34 mouse cellular contexts compared by ENCODE assay signal in the genomic region with DNA sequence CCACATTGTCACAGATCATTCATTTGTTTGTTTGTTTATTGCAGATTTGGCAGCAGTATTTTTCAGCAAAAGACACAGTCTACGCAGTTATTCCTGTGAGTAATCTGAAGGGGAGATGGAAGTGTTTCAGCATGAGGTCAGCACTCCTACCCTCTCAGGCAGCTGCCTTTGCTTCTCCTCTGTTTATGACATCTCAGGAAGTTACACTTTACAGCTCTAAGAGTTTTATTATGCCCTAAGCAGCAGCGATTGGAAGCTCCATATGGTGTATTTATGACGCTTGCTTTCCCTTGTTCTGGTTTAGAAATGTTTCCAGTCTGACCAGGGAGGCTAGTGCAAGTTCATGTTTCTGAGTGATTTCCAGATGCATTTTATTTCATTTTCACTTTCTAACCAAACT. TPM values are rescaled to one million over a fixed set of nuclear protein-coding genes. Genes with fewer than 3 reads are reported as not detected.
DNase-seq lines count a peak whose midpoint lies in the region; ATAC-seq and TF ChIP-seq lines count a peak whose summit lies in the region.
"Had no signal": no experiment of that assay in that cellular context is flagged by ENCODE, and none has a peak within 500 bp of the region (broad histone marks: within the 10 kb centered on the region; RNA-seq: fewer than 3 reads in every experiment).

No protein-coding gene starts in this region.

- no peak for ATAC-seq in kidney, postnatal 0 days (replicated peaks; ENCODE audit: low FRiP score, low read depth)
- no peak for ATAC-seq in kidney, embryonic 14.5 days (ENCODE audit: low FRiP score, low TSS enrichment)
- peak; percentile 81 for ATAC-seq in lung, embryonic 16.5 days (ENCODE audit: low read depth)
- peak; percentile 74 for ATAC-seq in limb, embryonic 12.5 days (ENCODE audit: insufficient number of reproducible peaks, insufficient read depth, low FRiP score, low TSS enrichment, low read depth)
- no peak for ATAC-seq in erythroid progenitor cell, adult 5-6 weeks (replicated peaks; ENCODE audit: low FRiP score, poor library complexity, severe bottlenecking)
- ATAC-seq: forebrain, postnatal 0 days; hindbrain, postnatal 0 days; Patski had no signal

- TF ChIP-seq CTCF in kidney, postnatal 0 days (IDR thresholded peaks at IDR 0.05; ENCODE audit: low read depth), result no peak

- H3K27me3 ChIP-seq in kidney, postnatal 0 days (ENCODE audit: insufficient read depth, low read length), result no peaks in the 10 kb centered on the region
- no peaks in the 10 kb centered on the region for H3K27me3 ChIP-seq in kidney, embryonic 14.5 days (ENCODE audit: control insufficient read depth, insufficient read depth, low read length)
- no peaks in the 10 kb centered on the region for H3K27me3 ChIP-seq in lung, embryonic 16.5 days (ENCODE audit: control insufficient read depth, insufficient read depth, low read depth, low read length)
- H3K27me3 ChIP-seq in limb, embryonic 12.5 days, result no peaks in the 10 kb centered on the region
- H3K27me3 ChIP-seq: forebrain, embryonic 12.5 days; hindbrain, embryonic 12.5 days; neural tube, embryonic 12.5 days; Patski had no signal

- peak; percentile 41 for DNase-seq in kidney, postnatal 0 days (ENCODE audit: low spot score)
- no peak for DNase-seq in lung, postnatal 36 days
- peak; percentile 23 for DNase-seq in forelimb bud, embryonic 11.5 days (ENCODE audit: low read depth, low spot score)
- no peak for DNase-seq in thymus, postnatal 14 days
- DNase-seq: adrenal gland, postnatal 25 days; cerebellum, adult 18-20 months; cerebellum, postnatal 14 days; forebrain, postnatal 0 days; gastrocnemius, postnatal 10 days; heart, postnatal 36 days; kidney, adult 18-20 months; kidney, postnatal 4 days; right cerebral cortex, adult 18-20 months; thymus, adult 18-20 months; thymus, postnatal 36 days had no signal

- H3K4me3 ChIP-seq in kidney, postnatal 0 days (replicated peaks; ENCODE audit: low read depth, low read length), result no peak overlapping the region
- H3K4me3 ChIP-seq in kidney, embryonic 14.5 days (ENCODE audit: low read length), result no peak overlapping the region
- H3K4me3 ChIP-seq in lung, embryonic 16.5 days (ENCODE audit: low read length), result no peak overlapping the region
- no peak overlapping the region for H3K4me3 ChIP-seq in limb, embryonic 12.5 days (replicated peaks)
- H3K4me3 ChIP-seq: erythroblast, embryonic 14.5 days; forebrain, embryonic 12.5 days; hindbrain, embryonic 12.5 days; midbrain, embryonic 10.5 days; myocyte; neural tube, embryonic 12.5 days had no signal

- no peak overlapping the region for H3K4me2 ChIP-seq in kidney, postnatal 0 days (ENCODE audit: low read length)
- H3K4me2 ChIP-seq in kidney, embryonic 14.5 days (replicated peaks; ENCODE audit: low read depth, low read length), result no peak overlapping the region
- H3K4me2 ChIP-seq in lung, embryonic 16.5 days (ENCODE audit: low read depth, low read length), result no peak overlapping the region
- no peak overlapping the region for H3K4me2 ChIP-seq in limb, embryonic 12.5 days
- H3K4me2 ChIP-seq: forebrain, embryonic 12.5 days; hindbrain, embryonic 12.5 days; neural tube, embryonic 12.5 days had no signal

- H3K9me3 ChIP-seq in kidney, postnatal 0 days (replicated peaks; ENCODE audit: low read length), result no peaks in the 10 kb centered on the region
- H3K9me3 ChIP-seq in kidney, embryonic 14.5 days (ENCODE audit: control insufficient read depth, low read length), result no peaks in the 10 kb centered on the region
- H3K9me3 ChIP-seq in lung, embryonic 16.5 days (ENCODE audit: control insufficient read depth, low read length), result no peaks in the 10 kb centered on the region
- no peaks in the 10 kb centered on the region for H3K9me3 ChIP-seq in limb, embryonic 12.5 days
- H3K9me3 ChIP-seq: forebrain, embryonic 12.5 days; G1E; hindbrain, embryonic 12.5 days; midbrain, embryonic 10.5 days; neural tube, embryonic 12.5 days had no signal

- H3K36me3 ChIP-seq in kidney, postnatal 0 days (ENCODE audit: insufficient read depth, low read length), result peaks cover 42% of the 10 kb centered on the region
- peaks cover 67% of the 10 kb centered on the region for H3K36me3 ChIP-seq in kidney, embryonic 14.5 days (ENCODE audit: control insufficient read depth, insufficient read depth, low read length)
- H3K36me3 ChIP-seq in lung, embryonic 16.5 days (ENCODE audit: control insufficient read depth, insufficient read depth, low read length), result peaks cover 16% of the 10 kb centered on the region
- H3K36me3 ChIP-seq in limb, embryonic 12.5 days, result peaks cover 59% of the 10 kb centered on the region

- H3K27ac ChIP-seq in kidney, postnatal 0 days, result no peak overlapping the region
- H3K27ac ChIP-seq in kidney, embryonic 14.5 days (ENCODE audit: low read depth, low read length), result no peak overlapping the region
- H3K27ac ChIP-seq in lung, embryonic 16.5 days (ENCODE audit: low read length), result no peak overlapping the region; the same call in 1 of the 2 replicates
- peak overlapping the region; percentile 75 for H3K27ac ChIP-seq in limb, embryonic 12.5 days
- H3K27ac ChIP-seq: forebrain, embryonic 12.5 days; hindbrain, embryonic 12.5 days; hindbrain, postnatal 0 days; macrophage; midbrain, embryonic 10.5 days; neural tube, embryonic 12.5 days; stomach, postnatal 0 days had no signal

- no peak overlapping the region for H3K9ac ChIP-seq in kidney, postnatal 0 days (ENCODE audit: low read depth, low read length)
- H3K9ac ChIP-seq in kidney, embryonic 14.5 days (ENCODE audit: low read depth, low read length), result no peak overlapping the region
- no peak overlapping the region for H3K9ac ChIP-seq in lung, embryonic 16.5 days (ENCODE audit: low read length)
- no peak overlapping the region for H3K9ac ChIP-seq in limb, embryonic 12.5 days (replicated peaks)
- H3K9ac ChIP-seq: forebrain, embryonic 12.5 days; forebrain, postnatal 0 days; hindbrain, embryonic 12.5 days; neural tube, embryonic 12.5 days had no signal

- H3K4me1 ChIP-seq in kidney, postnatal 0 days (replicated peaks; ENCODE audit: insufficient read depth, low read length), result no peaks in the 10 kb centered on the region
- H3K4me1 ChIP-seq in kidney, embryonic 14.5 days (ENCODE audit: control insufficient read depth, insufficient read depth, low read length), result no peaks in the 10 kb centered on the region
- 0 out of 2 replicates have a peak, but pooled peaks cover 4% of the 10 kb centered on the region for H3K4me1 ChIP-seq in lung, embryonic 16.5 days (replicated peaks; ENCODE audit: control insufficient read depth, insufficient read depth, low read length)
- H3K4me1 ChIP-seq in limb, embryonic 12.5 days (replicated peaks), result peaks cover 19% of the 10 kb centered on the region
- H3K4me1 ChIP-seq: forebrain, embryonic 12.5 days; hindbrain, embryonic 12.5 days; midbrain, embryonic 10.5 days; neural tube, embryonic 12.5 days had no signal

- 39% methylated on average over 3 of the region's 3 CpGs for WGBS in kidney, postnatal 0 days
- WGBS in kidney, embryonic 14.5 days, result 48% methylated on average over 3 of the region's 3 CpGs
- WGBS in lung, embryonic 16.5 days, result 46% methylated on average over 3 of the region's 3 CpGs
- WGBS in limb, embryonic 12.5 days, result 24% methylated on average over 3 of the region's 3 CpGs

RNA-seq across cellular contexts. Expression of gene Atpaf1, which starts 10.7 kb away (rescaled TPM):
- 61.6 and 62.1 TPM in 2 replicates for polyA plus RNA-seq in kidney, postnatal 0 days (2015; fragmentation: Nextera tagmentation; extraction: Ambion mirVana)
- polyA plus RNA-seq in kidney, embryonic 14.5 days (2014; fragmentation: Nextera tagmentation; extraction: Ambion mirVana), result 55.8 and 63.5 TPM in 2 replicates
- polyA plus RNA-seq in lung, embryonic 16.5 days (2015; fragmentation: Nextera tagmentation; extraction: Ambion mirVana), result 38.6 and 45.1 TPM in 2 replicates
- 65.5 and 68.7 TPM in 2 replicates for polyA plus RNA-seq in limb, embryonic 12.5 days (2016; fragmentation: Nextera tagmentation; extraction: Ambion mirVana)
- total RNA-seq in erythroid progenitor cell, adult 5-6 weeks (2015; ENCODE audit: low replicate concordance), result 4.2 and 5.8 TPM in 2 replicates
- total RNA-seq in erythroid progenitor cell, adult 5-6 weeks (2017; ENCODE audit: low replicate concordance), result 8.1 and 14.3 TPM in 2 replicates

RNA-seq across cellular contexts. Expression of gene Tex38, which starts 14.5 kb away (rescaled TPM):
- 0.59 and 0.64 TPM in 2 replicates for polyA plus RNA-seq in kidney, postnatal 0 days (2015; fragmentation: Nextera tagmentation; extraction: Ambion mirVana)
- 0.26 TPM in 1 of 2 replicates, not detected in the other for polyA plus RNA-seq in kidney, embryonic 14.5 days (2014; fragmentation: Nextera tagmentation; extraction: Ambion mirVana)
- polyA plus RNA-seq in lung, embryonic 16.5 days (2015; fragmentation: Nextera tagmentation; extraction: Ambion mirVana), result 0.19 TPM in 1 of 2 replicates, not detected in the other
- 0.36 TPM in 1 of 2 replicates, not detected in the other for polyA plus RNA-seq in limb, embryonic 12.5 days (2016; fragmentation: Nextera tagmentation; extraction: Ambion mirVana)
- not detected in 2 replicates for total RNA-seq in erythroid progenitor cell, adult 5-6 weeks (2015; ENCODE audit: low replicate concordance)
- not detected in 2 replicates for total RNA-seq in erythroid progenitor cell, adult 5-6 weeks (2017; ENCODE audit: low replicate concordance)
- total RNA-seq: G1E; hindbrain, postnatal 0 days; left cerebral cortex, postnatal 25 days; liver, adult 2 months had no signal
- polyA plus RNA-seq: embryonic facial prominence, embryonic 14.5 days; erythroblast, embryonic 14.5 days; G1E; hindbrain, embryonic 12.5 days; liver, embryonic 16.5 days; macrophage; myocyte had no signal

RNA-seq across cellular contexts. Expression of gene Mob3c, which starts 32.5 kb away (rescaled TPM):
- 7.4 and 8.9 TPM in 2 replicates for polyA plus RNA-seq in kidney, postnatal 0 days (2015; fragmentation: Nextera tagmentation; extraction: Ambion mirVana)
- polyA plus RNA-seq in kidney, embryonic 14.5 days (2014; fragmentation: Nextera tagmentation; extraction: Ambion mirVana), result 9.4 and 9.9 TPM in 2 replicates
- polyA plus RNA-seq in lung, embryonic 16.5 days (2015; fragmentation: Nextera tagmentation; extraction: Ambion mirVana), result 14.2 and 15.6 TPM in 2 replicates
- 8.4 and 8.8 TPM in 2 replicates for polyA plus RNA-seq in limb, embryonic 12.5 days (2016; fragmentation: Nextera tagmentation; extraction: Ambion mirVana)
- total RNA-seq in erythroid progenitor cell, adult 5-6 weeks (2015; ENCODE audit: low replicate concordance), result 6.7 and 26.3 TPM in 2 replicates
- total RNA-seq in erythroid progenitor cell, adult 5-6 weeks (2017; ENCODE audit: low replicate concordance), result 1.4 and 9.2 TPM in 2 replicates

RNA-seq across cellular contexts. Expression of gene Mknk1, which starts 43.6 kb away (rescaled TPM):
- polyA plus RNA-seq in kidney, postnatal 0 days (2015; fragmentation: Nextera tagmentation; extraction: Ambion mirVana), result 20.4 and 21.6 TPM in 2 replicates
- 17.6 and 19.6 TPM in 2 replicates for polyA plus RNA-seq in kidney, embryonic 14.5 days (2014; fragmentation: Nextera tagmentation; extraction: Ambion mirVana)
- polyA plus RNA-seq in lung, embryonic 16.5 days (2015; fragmentation: Nextera tagmentation; extraction: Ambion mirVana), result 28.1 and 30.1 TPM in 2 replicates
- 33.6 and 38.0 TPM in 2 replicates for polyA plus RNA-seq in limb, embryonic 12.5 days (2016; fragmentation: Nextera tagmentation; extraction: Ambion mirVana)
- 82.9 and 104 TPM in 2 replicates for total RNA-seq in erythroid progenitor cell, adult 5-6 weeks (2015; ENCODE audit: low replicate concordance)
- total RNA-seq in erythroid progenitor cell, adult 5-6 weeks (2017; ENCODE audit: low replicate concordance), result 116 and 146 TPM in 2 replicates

RNA-seq across cellular contexts. Expression of gene Efcab14, which starts 57.8 kb away (rescaled TPM):
- polyA plus RNA-seq in kidney, postnatal 0 days (2015; fragmentation: Nextera tagmentation; extraction: Ambion mirVana), result 28.9 and 30.4 TPM in 2 replicates
- polyA plus RNA-seq in kidney, embryonic 14.5 days (2014; fragmentation: Nextera tagmentation; extraction: Ambion mirVana), result 35.4 and 54.1 TPM in 2 replicates
- 32.4 and 36.9 TPM in 2 replicates for polyA plus RNA-seq in lung, embryonic 16.5 days (2015; fragmentation: Nextera tagmentation; extraction: Ambion mirVana)
- 31.9 and 35.2 TPM in 2 replicates for polyA plus RNA-seq in limb, embryonic 12.5 days (2016; fragmentation: Nextera tagmentation; extraction: Ambion mirVana)
- total RNA-seq in erythroid progenitor cell, adult 5-6 weeks (2015; ENCODE audit: low replicate concordance), result 48.6 and 49.7 TPM in 2 replicates
- total RNA-seq in erythroid progenitor cell, adult 5-6 weeks (2017; ENCODE audit: low replicate concordance), result 30.9 and 37.1 TPM in 2 replicates

Comparison
In these comparisons a context has a peak if more than half of its experiments do, and no peak if none do; other contexts are left out.
1. ATAC-seq: peak in lung, embryonic 16.5 days (single experiment) and limb, embryonic 12.5 days (single experiment); none in kidney, postnatal 0 days (single experiment), kidney, embryonic 14.5 days (single experiment) and erythroid progenitor cell, adult 5-6 weeks (single experiment).
2. DNase-seq: peak in kidney, postnatal 0 days (single experiment) and forelimb bud, embryonic 11.5 days (single experiment); none in lung, postnatal 36 days (single experiment) and thymus, postnatal 14 days (single experiment).